Mouse (Mus musculus) left cerebral cortex, adult 2 months (tissue): Measurements from ENCODE around the gene 5830411N06Rik. TPM values are rescaled to one million over a fixed set of nuclear protein-coding genes. Genes with fewer than 3 reads are reported as not detected.

ENCODE experiments used
- DNase-seq, 2 experiments: peaks; one replicate each; pipeline ENCODE4 v3.0.0; 2021 to 2022; ENCODE audit warnings: low spot score in 2 of 2, mixed read lengths in 1 of 2; ENCODE audit errors: extremely low spot score in 1 of 2
- H3K27ac ChIP-seq: fragments of 200-600 bp; 2 replicates; pipeline ENCODE4 v1.8.1; 2022
- H3K4me3 ChIP-seq: fragments of 200-600 bp; 2 replicates; pipeline ENCODE4 v1.8.1; 2022
- CTCF ChIP-seq: fragments of 200-600 bp; IDR thresholded peaks from 2 replicates; pipeline ENCODE4 v1.8.1; 2022; ENCODE audit warnings: antibody characterized with exemption, mild to moderate bottlenecking, moderate library complexity
- intact Hi-C: fragments of 180-260 bp; cut with DNase I; formaldehyde crosslinking; loops from one replicate; pipeline ENCODE4 v1.15.1; 2025
- long read RNA-seq, 2 experiments: library from polyadenylated mRNA; stranded (forward); transcript quantifications; one replicate each; pipeline ENCODE4 v2.0.0; 2021; ENCODE audit warnings: borderline mapping rate in 2 of 2
- total RNA-seq, 2 experiments: library from RNA; stranded (reverse); gene quantifications; 2 replicates each; pipeline ENCODE4 v1.2.3; 2021

Gene 5830411N06Rik
- total RNA-seq = under 1 TPM in 1 of 2 experiments, not detected in 1; 0.11 TPM
- long read RNA-seq, experiment 1 = 0 reads
- long read RNA-seq, experiment 2 = 0 reads

DNA sequence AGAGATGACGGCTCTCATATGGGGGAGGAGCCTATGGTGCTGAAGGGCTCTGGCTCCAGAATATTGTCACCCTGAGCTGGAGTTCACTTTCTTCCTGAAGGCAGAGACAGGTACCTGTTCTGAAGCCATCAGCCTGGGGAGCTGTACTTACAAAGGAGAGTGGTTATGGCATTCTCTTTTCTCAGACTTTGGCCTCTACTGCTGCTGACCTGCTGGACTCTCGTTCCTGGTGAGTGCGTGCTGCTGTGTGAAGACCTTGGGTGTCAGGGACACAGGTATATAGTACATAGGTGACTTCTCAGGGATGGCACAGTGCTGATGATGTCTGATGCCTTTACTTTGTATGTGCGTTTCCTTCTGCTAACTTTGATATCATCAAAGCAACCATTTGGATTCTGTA lies at the start of gene 5830411N06Rik:
TSS of gene 5830411N06Rik (plus strand) at position 69 of the 400 bp plus-strand sequence.
- H3K27ac ChIP-seq = no peak within 1 kb of the TSS
- no peak for TF ChIP-seq CTCF
- intact Hi-C loops = no loop called here
- H3K4me3 ChIP-seq = no peak within 1 kb of the TSS
- no peak for DNase-seq

DNA sequence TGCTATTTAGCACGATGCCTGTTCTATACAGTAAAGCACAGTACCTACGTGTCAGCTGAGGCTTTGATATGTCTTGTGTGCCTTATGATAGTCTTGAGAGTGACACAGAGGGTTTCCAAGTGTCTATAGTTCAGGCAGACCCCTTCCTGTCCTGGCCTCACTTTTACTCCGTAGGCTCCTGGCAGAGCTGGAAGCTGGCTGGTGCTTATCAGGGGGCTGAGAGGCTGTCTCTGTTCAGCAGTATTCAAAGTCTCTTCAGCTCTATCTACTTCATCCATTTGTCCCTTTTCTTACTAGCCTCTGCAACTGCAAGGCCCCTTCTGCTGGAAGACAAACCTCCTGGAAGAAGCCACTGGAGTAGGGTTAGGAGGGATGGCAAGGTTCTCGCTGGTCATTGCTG lies 46.0 kb upstream of the 5830411N06Rik start:
- TF ChIP-seq CTCF = no peak
- no peak overlapping the region for H3K27ac ChIP-seq
- H3K4me3 ChIP-seq = no peak overlapping the region
- DNase-seq = no peak
- intact Hi-C loops = no loop called here

DNA sequence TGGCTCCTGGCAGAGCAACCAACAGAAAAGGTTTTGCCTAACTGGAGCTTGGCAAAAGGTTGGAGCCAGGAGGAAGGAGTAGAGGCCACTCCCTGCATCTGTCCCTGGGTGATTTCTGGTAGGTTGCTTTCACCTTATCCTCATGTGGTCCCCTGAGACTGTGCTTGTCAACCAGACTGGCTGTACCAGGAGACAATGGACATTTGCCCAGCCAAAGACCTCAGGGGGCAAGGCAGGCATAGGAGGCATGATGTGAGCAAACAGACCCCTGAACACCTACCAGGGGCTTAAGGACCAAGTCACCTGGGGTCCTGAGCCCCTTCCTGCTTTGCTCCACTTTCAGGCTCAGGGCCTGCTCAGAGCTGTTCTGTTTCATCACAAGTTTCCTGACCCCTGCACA lies 41.2 kb upstream of the 5830411N06Rik start, which contains the start of gene Olfr524:
TSS of gene Olfr524 (minus strand) at position 101 of the 400 bp plus-strand sequence.
- H3K4me3 ChIP-seq = no peak within 1 kb of the TSS
- no peak within 1 kb of the TSS for H3K27ac ChIP-seq
- intact Hi-C loops = no loop called here
- DNase-seq = no peak
- no peak for TF ChIP-seq CTCF

DNA sequence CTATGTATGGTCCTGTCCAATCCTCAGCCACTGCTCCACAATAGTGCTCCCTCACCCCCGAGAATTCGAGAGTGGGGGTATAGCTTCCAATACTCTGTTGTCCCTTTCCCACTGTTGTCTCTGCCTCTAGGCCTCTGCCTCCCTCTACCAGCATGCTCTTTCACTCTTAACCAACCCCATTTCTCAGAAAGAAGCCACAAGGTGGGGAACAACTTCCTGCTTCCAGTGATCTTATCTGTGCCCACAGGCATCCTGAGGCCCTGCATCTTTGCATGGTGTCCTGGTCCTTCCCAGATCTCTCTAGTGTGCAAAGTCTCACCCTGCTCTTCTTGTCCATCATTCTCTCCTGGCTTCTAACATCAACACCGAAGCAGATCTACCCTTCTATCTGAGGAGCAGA lies 40.2 kb upstream of the 5830411N06Rik start:
- DNase-seq = no peak
- no peak for TF ChIP-seq CTCF
- no peak overlapping the region for H3K27ac ChIP-seq
- no peak overlapping the region for H3K4me3 ChIP-seq
- intact Hi-C loops = no loop called here

DNA sequence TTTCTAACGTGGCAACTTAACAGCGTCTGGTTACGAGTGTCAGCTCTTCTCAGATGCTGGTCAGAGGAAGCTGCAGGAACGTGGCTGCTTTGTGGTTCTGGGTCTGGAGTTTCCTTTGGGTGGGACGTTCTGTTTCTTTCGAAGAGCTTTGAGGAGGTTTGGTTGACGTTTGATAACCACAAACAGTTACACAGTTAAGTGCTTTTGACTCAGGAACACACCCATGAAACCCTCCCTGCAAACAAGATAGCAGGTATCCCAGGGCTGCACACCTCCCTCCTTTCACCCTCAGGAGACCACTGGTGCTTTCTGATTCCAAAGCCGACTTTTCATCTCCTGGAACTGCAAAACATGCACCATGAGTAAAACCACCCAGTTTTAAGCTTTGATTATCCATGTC lies 38.9 kb upstream of the 5830411N06Rik start:
- Histone ChIP-seq H3K27ac (no peak overlapping the region), H3K4me3 (no peak overlapping the region)
- no peak for DNase-seq
- intact Hi-C loops = no loop called here
- TF ChIP-seq CTCF = no peak

DNA sequence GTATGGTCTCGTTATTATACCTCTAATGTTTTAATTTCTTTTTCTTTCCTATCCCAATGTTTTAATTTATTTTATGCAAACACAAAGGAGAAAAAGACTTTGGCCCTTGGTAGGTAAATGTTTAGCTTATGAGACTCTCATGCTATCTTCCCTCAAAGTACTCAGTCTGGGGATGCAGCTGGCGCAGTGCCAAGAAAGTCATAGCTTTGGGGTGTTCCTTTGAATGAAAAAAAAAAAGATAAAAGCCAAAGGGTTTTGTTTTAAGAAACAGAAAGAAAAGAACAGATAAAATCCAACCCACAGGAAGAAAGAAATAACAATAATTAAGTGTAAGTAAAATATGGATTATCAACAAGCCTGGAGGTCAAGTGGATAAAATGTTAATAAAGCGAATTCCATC lies 38.4 kb upstream of the 5830411N06Rik start:
- DNase-seq = no peak
- intact Hi-C loops = no loop called here
- TF ChIP-seq CTCF = no peak

DNA sequence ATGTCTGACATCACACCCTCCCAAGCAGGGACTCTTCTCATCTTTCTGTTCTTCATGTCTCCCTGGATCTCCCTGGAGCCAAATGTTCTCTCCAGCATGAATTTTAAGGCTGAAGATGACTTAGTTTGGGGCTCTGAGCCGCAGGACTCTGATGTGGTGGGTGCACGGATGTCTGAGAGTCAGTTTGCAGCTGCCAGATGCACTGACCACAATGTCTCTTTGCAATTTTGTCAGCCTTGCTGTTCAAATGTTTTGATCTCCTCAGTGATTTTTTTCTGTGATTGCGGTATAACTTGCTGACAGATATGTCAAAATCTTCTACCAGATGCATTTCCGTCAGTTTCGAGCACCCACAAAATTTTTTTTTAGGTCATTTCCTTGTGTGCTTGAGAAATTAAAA lies 33.2 kb upstream of the 5830411N06Rik start:
- no peak for DNase-seq
- H3K4me3 ChIP-seq = no peak overlapping the region
- intact Hi-C loops = no loop called here
- no peak for TF ChIP-seq CTCF
- no peak overlapping the region for H3K27ac ChIP-seq

More for the DNA sequence above, 38.4 kb upstream of the 5830411N06Rik start:
- H3K4me3 ChIP-seq = no peak overlapping the region
- no peak overlapping the region for H3K27ac ChIP-seq

DNA sequence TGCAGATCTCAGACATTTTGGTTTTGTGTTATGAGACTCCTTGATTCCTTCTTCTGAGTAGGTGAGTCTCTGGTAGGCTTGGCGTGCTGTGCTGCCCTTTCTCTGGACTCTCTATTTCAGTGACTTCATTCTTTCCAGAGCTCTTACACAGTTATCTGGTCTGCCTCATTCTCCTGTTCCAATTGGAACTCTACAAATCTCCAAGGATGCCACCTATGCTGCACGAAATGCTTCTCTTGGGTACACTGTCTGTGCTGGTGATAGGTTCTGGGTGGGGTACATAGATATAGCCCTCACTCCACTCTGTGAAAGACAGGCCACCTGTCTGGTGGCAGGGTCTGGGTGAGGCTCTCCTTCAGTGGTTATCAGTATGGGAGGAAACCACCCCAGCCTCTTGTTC lies 29.1 kb upstream of the 5830411N06Rik start, which contains the start of gene Cd163l1:
TSS of gene Cd163l1 (plus strand) at position 301 of the 400 bp plus-strand sequence.
- H3K27ac ChIP-seq = no peak within 1 kb of the TSS
- DNase-seq = no peak

DNA sequence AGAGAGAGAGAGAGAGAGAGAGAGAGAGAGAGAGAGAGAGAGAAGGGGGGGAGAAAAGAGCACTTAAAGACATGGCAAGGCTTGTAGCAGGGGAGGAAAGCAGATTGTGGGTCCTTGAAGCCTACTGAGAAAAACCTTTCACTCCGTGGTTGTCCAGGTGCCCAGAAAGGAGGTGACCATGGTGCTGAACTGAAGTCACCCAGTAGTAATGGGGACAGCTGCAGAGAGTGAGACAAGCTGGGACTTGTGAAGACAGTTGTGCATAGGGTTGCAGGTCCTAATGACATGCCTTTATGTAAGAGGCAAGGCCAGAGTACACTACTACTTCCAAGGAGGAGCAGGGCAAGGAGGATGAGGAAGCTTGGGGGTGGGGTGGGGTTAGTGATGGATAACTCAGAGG lies 27.8 kb upstream of the 5830411N06Rik start:
- intact Hi-C loops = no loop called here
- no peak overlapping the region for H3K27ac ChIP-seq
- DNase-seq = no peak
- H3K4me3 ChIP-seq = no peak overlapping the region
- no peak for TF ChIP-seq CTCF

More for the DNA sequence above, 29.1 kb upstream of the 5830411N06Rik start, which contains the start of gene Cd163l1:
- TF ChIP-seq CTCF = no peak
- no peak within 1 kb of the TSS for H3K4me3 ChIP-seq
- intact Hi-C loops = no loop called here

DNA sequence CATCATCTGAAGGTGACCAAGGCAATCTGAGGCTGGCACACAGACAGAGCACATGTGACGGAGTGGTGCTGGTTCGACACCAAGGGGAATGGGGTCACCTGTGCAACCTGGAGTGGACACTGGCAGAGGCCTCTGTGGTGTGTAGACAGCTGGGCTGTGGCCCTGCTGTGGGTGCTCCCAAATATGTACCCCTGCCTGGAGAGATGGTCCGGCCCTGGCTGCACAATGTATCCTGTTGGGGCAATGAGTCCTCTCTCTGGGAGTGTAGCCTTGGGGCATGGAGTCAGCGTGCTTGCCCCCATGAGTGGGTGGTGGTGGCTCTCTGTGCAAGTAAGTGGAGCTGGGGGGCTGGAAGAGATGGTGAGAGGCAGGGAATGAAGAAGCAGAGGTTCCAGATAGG lies 26.7 kb upstream of the 5830411N06Rik start:
- no peak for TF ChIP-seq CTCF
- H3K27ac ChIP-seq = no peak overlapping the region
- DNase-seq = no peak
- intact Hi-C loops = no loop called here
- H3K4me3 ChIP-seq = no peak overlapping the region

DNA sequence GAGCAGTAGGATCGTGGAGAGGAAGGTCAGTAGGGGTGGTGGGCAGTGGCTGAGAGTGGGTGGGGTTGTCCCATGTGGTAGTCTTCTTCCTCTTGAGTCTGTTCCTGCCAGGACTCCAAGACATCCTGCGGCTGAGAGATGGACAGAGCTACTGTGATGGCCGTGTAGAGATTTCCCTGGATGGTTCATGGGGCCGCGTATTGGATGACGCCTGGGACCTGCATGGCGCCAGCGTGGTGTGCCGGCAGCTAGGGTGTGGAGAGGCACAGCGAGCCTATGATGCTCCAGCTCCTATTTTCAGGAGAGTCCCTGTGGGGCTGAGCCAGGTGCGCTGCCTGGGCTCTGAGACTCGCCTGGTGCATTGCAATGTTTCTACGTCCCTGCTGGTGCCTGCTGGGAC lies 22.9 kb upstream of the 5830411N06Rik start:
- DNase-seq = no peak
- H3K4me3 ChIP-seq = no peak overlapping the region
- intact Hi-C loops = no loop called here
- no peak for TF ChIP-seq CTCF
- H3K27ac ChIP-seq = no peak overlapping the region

DNA sequence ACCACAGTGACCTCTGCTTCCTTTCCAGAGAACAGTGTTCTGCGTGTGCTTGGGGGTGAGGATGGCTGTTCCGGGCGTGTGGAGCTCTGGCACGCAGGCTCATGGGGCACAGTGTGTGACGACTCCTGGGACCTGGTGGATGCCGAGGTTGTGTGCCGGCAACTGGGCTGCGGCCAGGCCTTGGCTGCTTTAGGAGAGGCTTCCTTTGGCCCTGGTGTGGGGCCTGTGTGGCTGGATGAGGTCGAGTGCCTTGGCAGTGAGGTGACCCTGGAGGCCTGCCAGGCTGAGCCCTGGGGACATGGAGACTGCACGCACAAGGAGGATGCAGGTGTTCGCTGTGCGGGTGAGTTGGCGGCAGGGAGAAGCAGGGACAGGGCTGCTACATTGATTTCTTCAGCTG lies 18.6 kb upstream of the 5830411N06Rik start:
- no peak for TF ChIP-seq CTCF
- no peak overlapping the region for H3K27ac ChIP-seq
- intact Hi-C loops = no loop called here
- DNase-seq = no peak
- H3K4me3 ChIP-seq = no peak overlapping the region

DNA sequence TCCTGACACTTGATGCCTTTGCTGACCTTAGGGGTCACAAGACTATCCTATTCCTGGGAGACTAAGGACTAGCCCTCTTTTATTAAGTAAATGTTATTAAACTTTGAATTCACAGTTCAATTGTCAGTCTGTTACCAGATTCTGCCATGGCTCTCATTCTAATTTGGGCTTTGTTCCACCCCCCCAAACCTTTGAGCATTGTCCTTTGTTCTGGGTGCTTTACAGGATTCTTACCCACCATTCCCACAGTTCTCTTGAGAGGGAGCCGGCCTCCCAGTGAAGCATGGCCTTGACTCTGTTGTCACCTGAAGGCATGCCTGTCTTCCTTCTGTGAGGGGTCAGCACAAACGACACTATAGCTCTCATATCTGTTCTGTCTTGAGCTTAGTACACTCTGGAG lies 16.1 kb upstream of the 5830411N06Rik start:
- no peak for DNase-seq
- intact Hi-C loops = no loop called here
- H3K27ac ChIP-seq = no peak overlapping the region
- no peak overlapping the region for H3K4me3 ChIP-seq
- no peak for TF ChIP-seq CTCF

DNA sequence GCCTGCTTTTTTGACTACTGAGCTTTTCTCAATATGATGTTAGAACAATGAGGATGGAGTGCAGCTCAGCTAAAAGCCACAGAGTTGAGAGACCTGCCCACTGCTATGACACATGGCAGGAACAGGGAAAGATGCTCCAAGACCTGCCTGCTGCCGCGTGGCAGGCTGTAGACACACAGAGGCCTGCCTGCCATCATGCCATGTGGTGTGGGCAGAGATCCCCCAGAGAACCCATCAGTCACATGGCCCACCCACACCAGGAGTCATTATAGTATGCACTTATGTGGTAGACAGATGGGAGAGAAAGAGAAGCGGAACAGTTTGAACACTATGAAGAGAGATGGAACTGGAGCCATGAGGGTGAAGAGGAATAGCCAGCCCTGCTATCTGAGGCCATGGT lies 13.4 kb upstream of the 5830411N06Rik start:
- Histone ChIP-seq H3K27ac (no peak overlapping the region), H3K4me3 (no peak overlapping the region)
- no peak for DNase-seq
- no peak for TF ChIP-seq CTCF
- intact Hi-C loops = no loop called here
